Mouse (Mus musculus) left cerebral cortex, adult 8-10 months (tissue): Measurements from ENCODE around the gene Prss12. TPM values are rescaled to one million over a fixed set of nuclear protein-coding genes. Genes with fewer than 3 reads are reported as not detected.

Experiments used
- DNase-seq, 2 experiments: peaks; one replicate each; pipeline ENCODE4 v3.0.0; 2022; ENCODE audit warnings: low spot score in 2 of 2
- total RNA-seq, 4 experiments: library from RNA; stranded (reverse); gene quantifications; 2 replicates each; pipeline ENCODE4 v1.2.4; 2022

Prss12 gene
- total RNA-seq, 4 experiments from 2014 or later, result 16.7 to 22.3 (median 20.0) TPM

DNA sequence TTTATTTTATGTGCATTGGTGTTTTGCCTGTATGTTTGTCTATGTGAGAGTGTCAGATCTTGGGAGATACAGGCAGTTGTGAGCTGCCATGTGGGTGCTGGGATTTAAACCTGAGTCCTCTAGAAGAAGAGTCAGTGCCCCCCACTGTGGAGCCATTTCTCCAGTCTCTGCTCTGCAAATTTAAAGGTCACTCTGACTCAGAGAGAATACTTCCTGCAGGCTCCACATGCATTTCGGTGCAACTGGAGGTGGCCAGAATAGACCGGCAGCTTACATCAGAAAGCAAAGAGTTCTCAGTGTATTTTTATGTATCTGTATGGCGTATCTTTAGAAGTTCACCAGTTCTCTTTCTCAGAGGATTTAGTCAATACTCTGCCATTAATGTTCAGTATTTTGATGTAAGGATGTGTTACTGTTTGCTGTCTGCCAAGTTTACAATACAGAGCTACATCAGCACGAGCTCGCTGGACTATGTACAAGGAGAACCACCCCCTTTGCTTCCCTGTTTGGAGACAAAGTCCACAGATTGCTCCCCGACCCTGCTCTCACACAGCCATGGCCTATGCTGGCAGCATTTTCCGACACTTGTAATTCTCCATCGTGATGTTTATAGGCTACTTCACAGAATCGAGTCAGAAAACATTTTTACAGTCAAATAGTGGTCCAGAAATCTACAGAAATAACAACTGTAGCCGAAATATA lies 81.2 kb downstream of the Prss12 start:
- no peak for DNase-seq

DNA sequence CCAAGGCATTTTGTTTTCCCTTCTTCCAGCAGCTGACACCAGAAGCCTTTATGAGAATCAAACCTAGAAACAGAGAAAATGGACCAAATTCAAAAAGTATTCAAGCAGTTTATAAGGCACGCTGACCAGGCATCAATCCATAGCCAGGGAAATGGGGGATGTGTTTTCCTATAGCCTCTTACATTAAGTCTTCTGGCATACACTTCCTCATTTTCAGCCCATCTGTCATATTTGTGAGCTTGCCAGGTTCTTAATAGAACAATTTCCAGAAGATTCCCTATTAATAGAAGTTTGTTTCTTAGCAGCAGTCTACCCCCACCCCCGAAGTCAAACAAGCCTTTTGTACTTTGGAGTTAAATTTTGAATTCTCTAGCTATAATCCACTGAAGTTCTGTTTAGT lies 84.4 kb downstream of the Prss12 start:
- DNase-seq, result no peak

DNA sequence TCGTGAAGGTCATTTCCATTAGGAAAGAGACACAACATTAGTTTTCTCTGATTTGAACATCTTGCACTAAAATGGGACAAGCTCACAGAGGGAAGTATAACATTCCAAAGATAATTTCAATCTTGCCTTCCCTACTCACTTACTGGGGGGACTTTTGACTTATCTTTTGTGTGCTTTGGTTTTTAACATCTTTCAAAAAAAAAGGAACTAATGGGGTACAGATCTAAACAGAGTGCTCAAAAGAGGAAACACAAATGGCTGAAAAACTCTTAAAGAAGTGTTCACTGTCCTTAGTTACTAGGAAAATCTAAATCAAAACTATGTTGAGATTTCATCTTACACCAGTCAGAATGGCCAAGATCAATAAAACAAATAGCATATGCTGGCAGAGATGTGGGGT lies 90.6 kb downstream of the Prss12 start:
- no peak for DNase-seq

DNA sequence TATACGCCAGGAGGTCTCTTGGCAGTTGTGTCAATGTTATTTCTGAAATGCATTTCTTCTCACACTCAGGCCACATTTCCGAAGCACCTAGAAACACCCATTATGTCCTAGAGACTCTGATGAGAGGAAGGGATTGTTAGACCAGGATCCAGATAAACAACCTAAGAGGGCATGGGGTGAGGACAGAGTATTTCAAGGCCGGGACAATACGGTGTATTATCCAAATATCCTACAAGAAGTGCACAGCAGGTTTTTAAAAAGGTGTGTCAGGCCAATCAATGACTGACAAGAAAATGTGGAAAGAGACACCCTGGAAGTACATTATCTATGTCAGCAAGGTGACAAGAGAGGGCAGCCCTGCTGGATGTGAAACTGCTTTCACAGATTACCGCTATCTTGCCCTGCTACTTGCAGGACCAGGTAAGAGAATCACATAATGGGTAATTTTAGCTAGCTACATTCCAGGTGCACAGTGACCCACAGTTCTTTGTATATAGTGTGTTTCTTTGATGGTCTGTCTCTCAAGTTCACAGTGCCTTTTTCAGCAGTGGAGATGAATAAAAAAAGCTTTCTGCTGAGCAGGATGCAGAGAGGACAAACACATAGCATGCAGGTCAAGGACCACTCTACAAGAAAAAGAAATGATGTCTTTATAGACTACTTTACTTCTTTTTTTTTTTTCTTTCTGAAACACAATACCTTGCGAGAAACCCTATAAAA lies 97.0 kb downstream of the Prss12 start:
- no peak for DNase-seq

DNA sequence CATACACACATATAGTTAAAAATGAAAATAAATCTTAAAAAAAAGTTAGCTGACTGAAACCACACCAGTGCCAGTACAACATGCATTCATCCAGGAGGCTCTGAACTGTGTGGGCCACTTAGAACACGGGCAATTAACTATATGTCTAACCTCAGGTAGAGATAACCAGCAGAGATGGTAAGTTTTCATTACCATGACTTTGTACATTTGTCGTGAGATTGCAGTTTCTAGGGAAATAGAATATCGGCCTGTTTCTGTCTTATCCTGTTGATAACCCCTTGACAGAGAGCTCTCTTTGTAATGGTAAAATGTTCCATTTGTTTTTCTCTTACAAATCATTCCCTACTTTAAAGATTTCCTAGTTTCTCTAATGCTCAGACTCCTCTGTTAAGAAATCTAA lies 103.8 kb downstream of the Prss12 start:
- no peak for DNase-seq

DNA sequence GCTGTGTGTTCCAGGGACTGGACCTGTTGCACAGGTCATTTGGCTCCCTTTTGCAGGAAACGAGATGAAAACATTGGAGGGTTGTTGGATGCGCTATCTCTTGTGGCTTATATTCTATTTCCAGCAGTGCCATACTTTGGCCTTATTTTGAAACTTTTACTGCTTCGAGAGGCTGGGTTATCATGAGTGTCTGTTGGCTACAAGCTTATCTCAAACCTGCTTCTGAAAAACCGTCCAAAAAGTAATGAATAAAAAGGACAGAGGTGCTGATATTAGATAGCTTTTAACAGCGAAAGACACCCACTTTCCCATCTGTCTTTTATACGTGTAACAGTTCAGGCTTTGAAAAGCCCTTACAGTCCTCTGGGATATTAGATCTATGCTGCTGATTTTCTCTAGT lies 107.2 kb downstream of the Prss12 start:
- no peak for DNase-seq

DNA sequence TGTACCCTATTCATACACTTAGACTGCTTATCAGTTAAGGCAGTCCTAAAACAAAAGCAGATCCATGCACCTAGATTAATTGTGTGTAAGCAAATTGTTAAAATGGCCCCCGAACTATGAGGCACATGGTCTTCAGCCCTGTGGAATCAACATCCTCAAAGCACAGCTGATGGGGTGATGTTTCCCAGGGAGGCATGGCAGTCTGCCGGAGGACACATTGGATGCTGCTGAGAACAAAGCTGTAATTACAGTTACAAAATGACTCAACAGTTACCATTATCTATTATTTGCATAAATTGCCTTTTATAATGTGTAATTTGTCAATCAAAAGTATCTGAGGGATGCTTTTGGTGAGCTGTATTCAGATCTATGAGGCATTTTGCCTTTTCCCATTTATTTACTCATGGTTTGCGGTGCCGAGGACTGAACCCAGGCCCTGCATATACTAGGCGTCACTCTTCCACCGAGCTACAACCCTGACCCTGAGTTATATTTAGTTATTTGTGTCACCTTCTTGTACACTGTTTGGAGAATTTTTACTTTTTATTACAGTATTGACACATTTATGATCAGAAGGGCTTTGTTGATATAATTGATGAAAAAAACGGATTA lies 108.6 kb downstream of the Prss12 start:
- DNase-seq, result no peak

Other genes with a start within 250 kb of the Prss12 start
- 1 to 10 TPM; 4.2 to 8.1 (median 4.5) TPM for gene Synpo2, start 210.8 kb upstream of the Prss12 start, total RNA-seq
- 10 to 100 TPM; 10.6 to 17.7 (median 13.4) TPM for gene Sec24d, start 179.5 kb upstream of the Prss12 start, total RNA-seq
- 10 to 100 TPM; 12.6 to 17.4 (median 13.3) TPM for gene Mettl14, start 60.8 kb upstream of the Prss12 start, total RNA-seq
- gene Ndst3, start 243.9 kb downstream of the Prss12 start, total RNA-seq, result 10 to 100 TPM; 19.8 to 23.7 (median 23.6) TPM